Mouse (Mus musculus) gastrocnemius, postnatal 14 days (tissue): ENCODE data around the gene Col4a5. TPM values are rescaled to one million over a fixed set of nuclear protein-coding genes. Genes with fewer than 3 reads are reported as not detected.

ENCODE experiments used
- total RNA-seq, 2 experiments: library from RNA; stranded (reverse); gene quantifications; 2 replicates each; pipeline ENCODE4 v1.2.3; 2021

The Col4a5 gene
- total RNA-seq, 2 experiments from 2014 or later: 3.3 to 4.9 TPM

Other genes with a start within 250 kb of the Col4a5 start
- gene Col4a6, start 1.3 kb upstream of the Col4a5 start, total RNA-seq: under 1 TPM; 0.18 to 0.27 TPM
- not detected for gene Irs4, start 249.9 kb downstream of the Col4a5 start, total RNA-seq